Mouse (Mus musculus) liver, embryonic 16.5 days (tissue): ENCODE data around the gene Rnf213. TPM values are rescaled to one million over a fixed set of nuclear protein-coding genes. Genes with fewer than 3 reads are reported as not detected.
A peak's percentile ranks its signal among the peaks of the same experiment; 100 is the strongest.

Source experiments
- ATAC-seq: fragments of 200-750 bp; cut with Nextera tagmentation; 2 replicates; pipeline ENCODE4 v1.8.0; 2017; ENCODE audit warnings: low read depth, mild to moderate bottlenecking, moderate number of reproducible peaks, moderate library complexity
- H3K27ac ChIP-seq: fragments of 300-500 bp; sonication (generic); 2 replicates; pipeline ENCODE4 v1.5.1; 2014; ENCODE audit warnings: mild to moderate bottlenecking, low read length
- H3K27me3 ChIP-seq: fragments of 300-500 bp; sonication (generic); 2 replicates; pipeline ENCODE4 v1.6.1; 2014; ENCODE audit warnings: low read depth, low read length, mixed read lengths; ENCODE audit not compliant: control insufficient read depth, insufficient read depth
- H3K36me3 ChIP-seq: fragments of 300-500 bp; sonication (generic); 2 replicates; pipeline ENCODE4 v1.6.1; 2014; ENCODE audit warnings: mild to moderate bottlenecking; ENCODE audit not compliant: control insufficient read depth, insufficient read depth
- H3K4me1 ChIP-seq: fragments of 300-500 bp; sonication (generic); 2 replicates; pipeline ENCODE4 v1.6.1; 2014; ENCODE audit warnings: low read depth, low read length, mixed read lengths; ENCODE audit not compliant: control insufficient read depth
- H3K4me2 ChIP-seq: fragments of 300-500 bp; sonication (generic); 2 replicates; pipeline ENCODE4 v1.6.1; 2014; ENCODE audit warnings: low read depth, low read length, mixed read lengths
- H3K4me3 ChIP-seq: fragments of 300-500 bp; sonication (generic); 2 replicates; pipeline ENCODE4 v1.5.1; 2014; ENCODE audit warnings: low read depth, mild to moderate bottlenecking, low read length
- H3K9ac ChIP-seq: fragments of 300-500 bp; sonication (generic); 2 replicates; pipeline ENCODE4 v1.6.1; 2014; ENCODE audit warnings: low read depth, low read length
- H3K9me3 ChIP-seq: fragments of 300-500 bp; sonication (generic); replicated peaks from 2 replicates; pipeline ENCODE4 v1.6.1; 2016; ENCODE audit warnings: low read length; ENCODE audit not compliant: control insufficient read depth
- WGBS: fragments of 180-500 bp; shearing (Covaris S2); extraction: QIAGEN DNeasy Blood & Tissue Kit; methylation state at CpG from one replicate; pipeline ENCODE4 v1.1.7; 2014; ENCODE audit not compliant: insufficient replicate concordance; 5-methylcytosine and 5-hydroxymethylcytosine counted together
- polyA plus RNA-seq: library from polyadenylated mRNA; unstranded; fragments of >200 nt; fragmentation: Nextera tagmentation; extraction: Ambion mirVana; gene quantifications from 2 replicates; pipeline ENCODE4 v1.2.1, GENCODE M21; 2015

Rnf213 gene
- polyA plus RNA-seq, 1 experiment from 2014 or later = 3.3 TPM

GRCm38 (mm10) chr11:119394210-119394609 lies 1.3 kb downstream of the Rnf213 start:
- no peak overlapping the region for H3K9ac ChIP-seq
- H3K4me2 ChIP-seq = peak overlapping the region; percentile 95; the same call in 1 of the 2 replicates
- H3K27ac ChIP-seq = no peak overlapping the region
- no peaks in the 10 kb centered on the region for H3K9me3 ChIP-seq
- H3K4me1 ChIP-seq = peaks cover 33% of the 10 kb centered on the region
- peaks cover 14% of the 10 kb centered on the region for H3K27me3 ChIP-seq
- 64% methylated on average over 6 of the region's 6 CpGs for WGBS
- H3K36me3 ChIP-seq = no peaks in the 10 kb centered on the region
- H3K4me3 ChIP-seq = peak overlapping the region; percentile 75; the same call in 1 of the 2 replicates
- no peak for ATAC-seq

- no peak for ATAC-seq
- Histone ChIP-seq H3K9me3 (no peaks in the 10 kb centered on the region), H3K27ac (no peak overlapping the region), H3K4me1 (peaks cover 30% of the 10 kb centered on the region), H3K36me3 (no peaks in the 10 kb centered on the region), H3K4me3 (no peak overlapping the region), H3K27me3 (peaks cover 4% of the 10 kb centered on the region), H3K4me2 (no peak overlapping the region), H3K9ac (no peak overlapping the region)
- 62% methylated on average over 7 of the region's 7 CpGs for WGBS
Measured at GRCm38 (mm10) chr11:119395394-119395793, 2.5 kb downstream of the Rnf213 start.

GRCm38 (mm10) chr11:119395931-119396330 lies 3.0 kb downstream of the Rnf213 start:
- Histone ChIP-seq H3K36me3 (no peaks in the 10 kb centered on the region), H3K4me3 (no peak overlapping the region), H3K4me2 (no peak overlapping the region), H3K27me3 (no peaks in the 10 kb centered on the region), H3K27ac (no peak overlapping the region), H3K4me1 (peaks cover 25% of the 10 kb centered on the region), H3K9me3 (no peaks in the 10 kb centered on the region), H3K9ac (no peak overlapping the region)
- no peak for ATAC-seq
- WGBS = 63% methylated on average over 13 of the region's 13 CpGs

GRCm38 (mm10) chr11:119396461-119396860 lies 3.6 kb downstream of the Rnf213 start:
- Histone ChIP-seq H3K36me3 (no peaks in the 10 kb centered on the region), H3K4me2 (no peak overlapping the region), H3K4me1 (peaks cover 21% of the 10 kb centered on the region), H3K27me3 (no peaks in the 10 kb centered on the region), H3K4me3 (no peak overlapping the region), H3K27ac (no peak overlapping the region), H3K9ac (no peak overlapping the region), H3K9me3 (no peaks in the 10 kb centered on the region)
- no peak for ATAC-seq
- WGBS = 65% methylated on average over 7 of the region's 7 CpGs

GRCm38 (mm10) chr11:119402501-119403160 lies 9.7 kb downstream of the Rnf213 start:
- H3K9me3 ChIP-seq = peaks cover 2% of the 10 kb centered on the region
- 60% methylated on average over 11 of the region's 11 CpGs for WGBS
- H3K4me3 ChIP-seq = no peak overlapping the region
- H3K27ac ChIP-seq = no peak overlapping the region
- no peak overlapping the region for H3K4me2 ChIP-seq
- H3K4me1 ChIP-seq = no peaks in the 10 kb centered on the region
- H3K27me3 ChIP-seq = no peaks in the 10 kb centered on the region
- no peak overlapping the region for H3K9ac ChIP-seq
- no peak for ATAC-seq
- H3K36me3 ChIP-seq = no peaks in the 10 kb centered on the region

GRCm38 (mm10) chr11:119404627-119405026 lies 11.7 kb downstream of the Rnf213 start:
- Histone ChIP-seq H3K9me3 (peaks cover 2% of the 10 kb centered on the region), H3K4me2 (no peak overlapping the region), H3K9ac (no peak overlapping the region), H3K36me3 (no peaks in the 10 kb centered on the region; the same call in 1 of the 2 replicates), H3K27me3 (no peaks in the 10 kb centered on the region), H3K4me1 (no peaks in the 10 kb centered on the region), H3K27ac (no peak overlapping the region), H3K4me3 (no peak overlapping the region)
- WGBS = 61% methylated on average over 5 of the region's 5 CpGs
- ATAC-seq = 0 out of 2 replicates have a peak, but pooled peaks have one; percentile 16

- H3K4me3 ChIP-seq = no peak overlapping the region
- H3K4me1 ChIP-seq = no peaks in the 10 kb centered on the region
- 78% methylated on average over 6 of the region's 6 CpGs for WGBS
- H3K27ac ChIP-seq = no peak overlapping the region
- no peak overlapping the region for H3K9ac ChIP-seq
- peaks cover 2% of the 10 kb centered on the region for H3K9me3 ChIP-seq
- ATAC-seq = no peak
- no peaks in the 10 kb centered on the region for H3K27me3 ChIP-seq
- H3K4me2 ChIP-seq = no peak overlapping the region
- no peaks in the 10 kb centered on the region; the same call in 1 of the 2 replicates for H3K36me3 ChIP-seq
Measured at GRCm38 (mm10) chr11:119407381-119407780, 14.5 kb downstream of the Rnf213 start.

- Histone ChIP-seq H3K4me3 (no peak overlapping the region), H3K9me3 (peaks cover 2% of the 10 kb centered on the region), H3K27me3 (no peaks in the 10 kb centered on the region), H3K9ac (no peak overlapping the region), H3K27ac (no peak overlapping the region), H3K4me2 (no peak overlapping the region), H3K4me1 (no peaks in the 10 kb centered on the region), H3K36me3 (no peaks in the 10 kb centered on the region; the same call in 1 of the 2 replicates)
- 48% methylated on average over 5 of the region's 5 CpGs for WGBS
- ATAC-seq = no peak
Measured at GRCm38 (mm10) chr11:119407977-119408376, 15.1 kb downstream of the Rnf213 start.

- no peak for ATAC-seq
- Histone ChIP-seq H3K27me3 (no peaks in the 10 kb centered on the region), H3K9ac (no peak overlapping the region), H3K9me3 (no peaks in the 10 kb centered on the region), H3K36me3 (peaks cover 2% of the 10 kb centered on the region), H3K4me2 (no peak overlapping the region), H3K4me3 (no peak overlapping the region), H3K4me1 (peaks cover 4% of the 10 kb centered on the region), H3K27ac (no peak overlapping the region)
- 32% methylated on average over 16 of the region's 16 CpGs for WGBS
Measured at GRCm38 (mm10) chr11:119419327-119420118, 26.6 kb downstream of the Rnf213 start.
